Mouse (Mus musculus): ENCODE data around the gene Cdx2. TPM values are rescaled to one million over a fixed set of nuclear protein-coding genes. Genes with fewer than 3 reads are reported as not detected.

Cdx2 gene
- polyA plus RNA-seq (2015; fragmentation: Nextera tagmentation; extraction: Ambion mirVana) = not detected in 2 replicates

GRCm38 (mm10) chr5:147306638-147307397 is at the start of gene Cdx2:
Gene Cdx2 (minus strand): TSS chr5:147307270.
- H3K36me3 ChIP-seq = no peaks in the 10 kb centered on the region

GRCm38 (mm10) chr5:147356260-147357055 is 49.4 kb upstream of the Cdx2 start:
- WGBS = 84% methylated on average over 13 of the region's 13 CpGs
- Histone ChIP-seq H3K27me3 (no peaks in the 10 kb centered on the region), H3K27ac (no peak overlapping the region), H3K9ac (no peak overlapping the region), H3K4me1 (no peaks in the 10 kb centered on the region), H3K36me3 (no peaks in the 10 kb centered on the region), H3K4me2 (no peak overlapping the region), H3K4me3 (no peak overlapping the region), H3K9me3 (no peaks in the 10 kb centered on the region)
- ATAC-seq (ENCODE audit: borderline replicate concordance, extremely low read depth, low FRiP score, low TSS enrichment) = no peak

More at GRCm38 (mm10) chr5:147306638-147307397, at the start of gene Cdx2:
- H3K27me3 ChIP-seq = peaks cover 100% of the 10 kb centered on the region
- no peaks in the 10 kb centered on the region for H3K9me3 ChIP-seq
- ATAC-seq (ENCODE audit: borderline replicate concordance, extremely low read depth, low FRiP score, low TSS enrichment) = no peak
- no peak within 1 kb of the TSS for H3K9ac ChIP-seq
- under 1% methylated on average over 62 of the region's 63 CpGs for WGBS
- H3K4me2 ChIP-seq = no peak within 1 kb of the TSS; the same call in 1 of the 2 replicates
- H3K27ac ChIP-seq = no peak within 1 kb of the TSS
- H3K4me1 ChIP-seq = 0 out of 2 replicates have a peak, but pooled peaks cover 6% of the 10 kb centered on the region
- peak within 1 kb of the TSS; percentile 4; the same call in 1 of the 2 replicates for H3K4me3 ChIP-seq

- WGBS = 50% methylated on average over 3 of the region's 3 CpGs
Measured at GRCm38 (mm10) chr5:147355788-147356187, 48.7 kb upstream of the Cdx2 start.

GRCm38 (mm10) chr5:147354985-147355384 is 47.9 kb upstream of the Cdx2 start:
- H3K9me3 ChIP-seq = no peaks in the 10 kb centered on the region
- no peaks in the 10 kb centered on the region for H3K4me1 ChIP-seq
- ATAC-seq (ENCODE audit: borderline replicate concordance, extremely low read depth, low FRiP score, low TSS enrichment) = no peak
- H3K9ac ChIP-seq = no peak overlapping the region
- no peak overlapping the region for H3K4me3 ChIP-seq
- H3K36me3 ChIP-seq = no peaks in the 10 kb centered on the region
- H3K4me2 ChIP-seq = no peak overlapping the region
- no peaks in the 10 kb centered on the region for H3K27me3 ChIP-seq
- H3K27ac ChIP-seq = no peak overlapping the region
- 76% methylated on average over 8 of the region's 8 CpGs for WGBS

More at GRCm38 (mm10) chr5:147355788-147356187, 48.7 kb upstream of the Cdx2 start:
- no peak for ATAC-seq (ENCODE audit: borderline replicate concordance, extremely low read depth, low FRiP score, low TSS enrichment)
- H3K27me3 ChIP-seq = no peaks in the 10 kb centered on the region
- H3K4me3 ChIP-seq = no peak overlapping the region
- no peak overlapping the region for H3K9ac ChIP-seq
- no peaks in the 10 kb centered on the region for H3K9me3 ChIP-seq
- H3K27ac ChIP-seq = no peak overlapping the region
- H3K36me3 ChIP-seq = no peaks in the 10 kb centered on the region
- no peak overlapping the region for H3K4me2 ChIP-seq
- H3K4me1 ChIP-seq = no peaks in the 10 kb centered on the region

GRCm38 (mm10) chr5:147354161-147354780 is 47.2 kb upstream of the Cdx2 start:
- ATAC-seq (ENCODE audit: borderline replicate concordance, extremely low read depth, low FRiP score, low TSS enrichment) = no peak
- no peak overlapping the region for H3K4me2 ChIP-seq
- H3K9me3 ChIP-seq = no peaks in the 10 kb centered on the region
- no peaks in the 10 kb centered on the region for H3K27me3 ChIP-seq
- H3K36me3 ChIP-seq = no peaks in the 10 kb centered on the region
- no peak overlapping the region for H3K4me3 ChIP-seq
- no peak overlapping the region for H3K27ac ChIP-seq
- no peak overlapping the region for H3K9ac ChIP-seq
- no peaks in the 10 kb centered on the region for H3K4me1 ChIP-seq
- WGBS = 57% methylated on average over 17 of the region's 17 CpGs

- 82% methylated on average over 8 of the region's 8 CpGs for WGBS
- Histone ChIP-seq H3K9ac (no peak overlapping the region), H3K36me3 (no peaks in the 10 kb centered on the region), H3K9me3 (no peaks in the 10 kb centered on the region), H3K4me2 (no peak overlapping the region), H3K4me3 (no peak overlapping the region), H3K27ac (no peak overlapping the region), H3K4me1 (no peaks in the 10 kb centered on the region), H3K27me3 (no peaks in the 10 kb centered on the region)
- no peak for ATAC-seq (ENCODE audit: borderline replicate concordance, extremely low read depth, low FRiP score, low TSS enrichment)
Measured at GRCm38 (mm10) chr5:147351931-147352330, 44.9 kb upstream of the Cdx2 start.

GRCm38 (mm10) chr5:147345981-147346380 is 38.9 kb upstream of the Cdx2 start:
- Histone ChIP-seq H3K4me2 (no peak overlapping the region), H3K27ac (no peak overlapping the region), H3K9me3 (no peaks in the 10 kb centered on the region), H3K27me3 (no peaks in the 10 kb centered on the region), H3K4me1 (no peaks in the 10 kb centered on the region), H3K4me3 (no peak overlapping the region), H3K36me3 (no peaks in the 10 kb centered on the region), H3K9ac (no peak overlapping the region)
- WGBS = 76% methylated on average over 1 of the region's 1 CpGs
- ATAC-seq (ENCODE audit: borderline replicate concordance, extremely low read depth, low FRiP score, low TSS enrichment) = no peak

- Histone ChIP-seq H3K9me3 (no peaks in the 10 kb centered on the region), H3K27ac (no peak overlapping the region), H3K36me3 (no peaks in the 10 kb centered on the region), H3K27me3 (no peaks in the 10 kb centered on the region), H3K4me2 (no peak overlapping the region), H3K4me1 (no peaks in the 10 kb centered on the region), H3K4me3 (no peak overlapping the region), H3K9ac (no peak overlapping the region)
- ATAC-seq (ENCODE audit: borderline replicate concordance, extremely low read depth, low FRiP score, low TSS enrichment) = no peak
- WGBS = 75% methylated on average over 10 of the region's 10 CpGs
Measured at GRCm38 (mm10) chr5:147343904-147344303, 36.8 kb upstream of the Cdx2 start.

- ATAC-seq (ENCODE audit: borderline replicate concordance, extremely low read depth, low FRiP score, low TSS enrichment) = no peak
- H3K4me1 ChIP-seq = no peaks in the 10 kb centered on the region
- no peaks in the 10 kb centered on the region for H3K9me3 ChIP-seq
- WGBS = 84% methylated on average over 6 of the region's 6 CpGs
- no peak overlapping the region for H3K9ac ChIP-seq
- no peak overlapping the region for H3K4me2 ChIP-seq
- H3K36me3 ChIP-seq = no peaks in the 10 kb centered on the region
- H3K27ac ChIP-seq = no peak overlapping the region
- no peak overlapping the region for H3K4me3 ChIP-seq
- no peaks in the 10 kb centered on the region for H3K27me3 ChIP-seq
Measured at GRCm38 (mm10) chr5:147342901-147343300, 35.8 kb upstream of the Cdx2 start.

- WGBS = 28% methylated on average over 13 of the region's 13 CpGs
- Histone ChIP-seq H3K4me2 (no peak overlapping the region), H3K27ac (no peak overlapping the region), H3K9me3 (no peaks in the 10 kb centered on the region), H3K36me3 (no peaks in the 10 kb centered on the region), H3K4me1 (no peaks in the 10 kb centered on the region), H3K27me3 (no peaks in the 10 kb centered on the region), H3K9ac (no peak overlapping the region), H3K4me3 (no peak overlapping the region)
- no peak for ATAC-seq (ENCODE audit: borderline replicate concordance, extremely low read depth, low FRiP score, low TSS enrichment)
Measured at GRCm38 (mm10) chr5:147340741-147341414, 33.8 kb upstream of the Cdx2 start.

GRCm38 (mm10) chr5:147339560-147339959 is 32.5 kb upstream of the Cdx2 start:
- H3K4me3 ChIP-seq = no peak overlapping the region
- no peaks in the 10 kb centered on the region for H3K36me3 ChIP-seq
- no peaks in the 10 kb centered on the region for H3K27me3 ChIP-seq
- H3K4me1 ChIP-seq = no peaks in the 10 kb centered on the region
- WGBS = 70% methylated on average over 11 of the region's 11 CpGs
- H3K27ac ChIP-seq = no peak overlapping the region
- no peak overlapping the region for H3K9ac ChIP-seq
- ATAC-seq (ENCODE audit: borderline replicate concordance, extremely low read depth, low FRiP score, low TSS enrichment) = no peak
- H3K4me2 ChIP-seq = no peak overlapping the region
- no peaks in the 10 kb centered on the region for H3K9me3 ChIP-seq
